Mouse (Mus musculus) lung, adult 2 months (tissue): ENCODE measurements around the gene Cyp27b1. TPM values are rescaled to one million over a fixed set of nuclear protein-coding genes. Genes with fewer than 3 reads are reported as not detected.
"Not testable (repeated sequence)": the region's sequence is repeated elsewhere in the genome, so short reads cannot be mapped to it uniquely, and the experiment has no call there.

Experiments used
- DNase-seq: peaks from one replicate; pipeline ENCODE4 v3.0.0; 2022
- H3K4me1 ChIP-seq: fragments of 200-500 bp; 2 replicates; pipeline ENCODE4 v1.6.1; 2011; ENCODE audit warnings: low read length; ENCODE audit not compliant: control insufficient read depth, insufficient read depth
- H3K4me3 ChIP-seq: fragments of 200-500 bp; replicated peaks from 2 replicates; pipeline ENCODE3; 2011; ENCODE audit warnings: low read depth, mild to moderate bottlenecking, control low read depth, low read length; ENCODE audit errors: extremely low read depth
- CTCF ChIP-seq: fragments of 200-500 bp; IDR thresholded peaks from 2 replicates; pipeline ENCODE4 v1.5.1; 2011; ENCODE audit warnings: mild to moderate bottlenecking, low read length, control low read depth; ENCODE audit not compliant: insufficient read depth
- POLR2A ChIP-seq: fragments of 200-500 bp; IDR thresholded peaks from 2 replicates; pipeline ENCODE4 v1.6.1; 2011; ENCODE audit warnings: low read depth, mild to moderate bottlenecking, control low read depth, low read length, borderline replicate concordance; ENCODE audit errors: extremely low read depth
- WGBS: fragments of 180-500 bp; shearing (Covaris S2); methylation state at CpG from one replicate; pipeline ENCODE4 v1.1.7; 2018; 5-methylcytosine and 5-hydroxymethylcytosine counted together
- polyA plus RNA-seq: library from polyadenylated mRNA; depleted of rRNA; stranded (reverse); fragments of >200 nt; gene quantifications from 2 replicates; pipeline ENCODE4 v1.2.3, GENCODE M21; 2012

Cyp27b1 gene
- polyA plus RNA-seq, 1 experiment: 0.14 TPM

GRCm38 (mm10) chr10:127059968-127060916 is 12.2 kb downstream of the Cyp27b1 start, which contains the start of gene March9:
Gene March9 (minus strand): TSS chr10:127060184.
- Histone ChIP-seq H3K4me3 (peak within 1 kb of the TSS; percentile 57), H3K4me1 (peaks cover 9% of the 10 kb centered on the region; the same call in 1 of the 2 replicates)
- peak; percentile 76 for DNase-seq
- TF ChIP-seq POLR2A: no peak
- TF ChIP-seq CTCF: no peak
- WGBS: 2% methylated on average over 47 of the region's 72 CpGs

GRCm38 (mm10) chr10:127061085-127061484 is 13.0 kb downstream of the Cyp27b1 start:
- TF ChIP-seq POLR2A (no peak), CTCF (no peak)
- 67% methylated on average over 5 of the region's 5 CpGs for WGBS
- Histone ChIP-seq H3K4me1 (peaks cover 9% of the 10 kb centered on the region; the same call in 1 of the 2 replicates), H3K4me3 (no peak overlapping the region)
- no peak for DNase-seq

GRCm38 (mm10) chr10:127061513-127061912 is 13.5 kb downstream of the Cyp27b1 start:
- 82% methylated on average over 2 of the region's 2 CpGs for WGBS
- DNase-seq: no peak
- TF ChIP-seq POLR2A: no peak
- no peak for TF ChIP-seq CTCF
- Histone ChIP-seq H3K4me3 (no peak overlapping the region), H3K4me1 (peaks cover 9% of the 10 kb centered on the region; the same call in 1 of the 2 replicates)

- WGBS: 73% methylated on average over 4 of the region's 4 CpGs
- DNase-seq, H3K4me3 ChIP-seq: not testable (repeated sequence)
Observed at GRCm38 (mm10) chr10:127062101-127062500, 14.1 kb downstream of the Cyp27b1 start.

GRCm38 (mm10) chr10:127062503-127062902 is 14.5 kb downstream of the Cyp27b1 start:
- Histone ChIP-seq H3K4me3 (no peak overlapping the region), H3K4me1 (peaks cover 9% of the 10 kb centered on the region; the same call in 1 of the 2 replicates)
- TF ChIP-seq POLR2A (no peak), CTCF (no peak)
- WGBS: 57% methylated on average over 5 of the region's 5 CpGs
- DNase-seq: no peak

More at GRCm38 (mm10) chr10:127062101-127062500, 14.1 kb downstream of the Cyp27b1 start:
- H3K4me1 ChIP-seq: not testable (repeated sequence)

- WGBS: under 1% methylated on average over 46 of the region's 46 CpGs
- peak; percentile 95 for DNase-seq
- peak within 1 kb of the TSS; percentile 84 for H3K4me3 ChIP-seq
- TF ChIP-seq CTCF (no peak), POLR2A (peak; percentile 66)
- peaks cover 9% of the 10 kb centered on the region; the same call in 1 of the 2 replicates for H3K4me1 ChIP-seq
Observed at GRCm38 (mm10) chr10:127063239-127063872, 15.3 kb downstream of the Cyp27b1 start, which contains the start of gene Cdk4. Gene Cdk4 (plus strand): TSS chr10:127063534.

GRCm38 (mm10) chr10:127063913-127064870 is 16.1 kb downstream of the Cyp27b1 start:
- peak; percentile 31 for DNase-seq
- 9% methylated on average over 37 of the region's 37 CpGs for WGBS
- H3K4me3 ChIP-seq: peak overlapping the region; percentile 84
- H3K4me1 ChIP-seq: peaks cover 12% of the 10 kb centered on the region; the same call in 1 of the 2 replicates
- no peak for TF ChIP-seq CTCF
- no peak for TF ChIP-seq POLR2A

- no peak overlapping the region for H3K4me3 ChIP-seq
- 63% methylated on average over 9 of the region's 9 CpGs for WGBS
- no peak for DNase-seq
- H3K4me1 ChIP-seq: peaks cover 12% of the 10 kb centered on the region; the same call in 1 of the 2 replicates
- TF ChIP-seq POLR2A (no peak), CTCF (no peak)
Observed at GRCm38 (mm10) chr10:127065981-127066380, 17.9 kb downstream of the Cyp27b1 start.

- no peak for TF ChIP-seq CTCF
- no peak for DNase-seq
- WGBS: 91% methylated on average over 14 of the region's 14 CpGs
- Histone ChIP-seq H3K4me1 (peaks cover 12% of the 10 kb centered on the region; the same call in 1 of the 2 replicates), H3K4me3 (no peak overlapping the region)
Observed at GRCm38 (mm10) chr10:127066519-127067018, 18.5 kb downstream of the Cyp27b1 start.
